Mouse (Mus musculus) embryonic facial prominence, embryonic 14.5 days (tissue): ENCODE data around the gene Tmem88. TPM values are rescaled to one million over a fixed set of nuclear protein-coding genes. Genes with fewer than 3 reads are reported as not detected.

Experiments used
- polyA plus RNA-seq: library from polyadenylated mRNA; unstranded; fragments of >200 nt; fragmentation: Nextera tagmentation; extraction: Ambion mirVana; gene quantifications from 2 replicates; pipeline ENCODE4 v1.2.1, GENCODE M21; 2014

The Tmem88 gene
- polyA plus RNA-seq, 1 experiment from 2014 or later: 19.2 TPM

Other genes starting within 250 kb of the Tmem88 start
- gene Alox12b, start 241.2 kb downstream of the Tmem88 start, polyA plus RNA-seq: 0.62 and 4.8 TPM in 2 replicates
- gene Alox8, start 200.4 kb downstream of the Tmem88 start, polyA plus RNA-seq: 0.22 TPM in 1 of 2 replicates, not detected in the other
- 0.15 and 0.33 TPM in 2 replicates for gene Gucy2e, start 161.2 kb downstream of the Tmem88 start, polyA plus RNA-seq
- 12.4 and 15.7 TPM in 2 replicates for gene Cntrob, start 74.5 kb downstream of the Tmem88 start, polyA plus RNA-seq
- 147 and 164 TPM in 2 replicates for gene Trappc1, start 74.3 kb downstream of the Tmem88 start, polyA plus RNA-seq
- 1.7 and 2.0 TPM in 2 replicates for gene Kcnab3, start 72.0 kb downstream of the Tmem88 start, polyA plus RNA-seq
- gene Rnf227, start 57.8 kb downstream of the Tmem88 start, polyA plus RNA-seq: 15.6 and 17.1 TPM in 2 replicates
- 68.9 and 73.3 TPM in 2 replicates for gene Chd3, start 28.8 kb downstream of the Tmem88 start, polyA plus RNA-seq
- gene Naa38, start 2.7 kb downstream of the Tmem88 start, polyA plus RNA-seq: 160 and 177 TPM in 2 replicates
- 23.8 and 24.2 TPM in 2 replicates for gene Cyb5d1, start 2.6 kb downstream of the Tmem88 start, polyA plus RNA-seq
- 24.2 and 24.3 TPM in 2 replicates for gene Kdm6b, start 15.4 kb upstream of the Tmem88 start, polyA plus RNA-seq
- gene Dnah2, start 150.9 kb upstream of the Tmem88 start, polyA plus RNA-seq: 6.2 and 6.5 TPM in 2 replicates
- 7.3 and 8.6 TPM in 2 replicates for gene Efnb3, start 162.0 kb upstream of the Tmem88 start, polyA plus RNA-seq
- gene Wrap53, start 182.0 kb upstream of the Tmem88 start, polyA plus RNA-seq: 18.4 and 19.8 TPM in 2 replicates
- gene Trp53, start 182.1 kb upstream of the Tmem88 start, polyA plus RNA-seq: 111 and 133 TPM in 2 replicates
- gene Atp1b2, start 207.7 kb upstream of the Tmem88 start, polyA plus RNA-seq: 15.6 and 17.7 TPM in 2 replicates
- not detected in 2 replicates for gene Shbg, start 219.7 kb upstream of the Tmem88 start, polyA plus RNA-seq
- 15.6 and 16.6 TPM in 2 replicates for gene Sat2, start 223.8 kb upstream of the Tmem88 start, polyA plus RNA-seq
- 25.4 and 26.3 TPM in 2 replicates for gene Fxr2, start 234.8 kb upstream of the Tmem88 start, polyA plus RNA-seq